Mouse (Mus musculus): ENCODE measurements at regions not wholly inside any gene's neighbourhood (a gene's known extent, or its start where the extent isn't known, plus 50 kb on each side); places are given as distances from the start of the nearest gene placed in this dataset.
"Not testable (repeated sequence)": the region's sequence is repeated elsewhere in the genome, so short reads cannot be mapped to it uniquely, and the experiment has no call there.

DNA sequence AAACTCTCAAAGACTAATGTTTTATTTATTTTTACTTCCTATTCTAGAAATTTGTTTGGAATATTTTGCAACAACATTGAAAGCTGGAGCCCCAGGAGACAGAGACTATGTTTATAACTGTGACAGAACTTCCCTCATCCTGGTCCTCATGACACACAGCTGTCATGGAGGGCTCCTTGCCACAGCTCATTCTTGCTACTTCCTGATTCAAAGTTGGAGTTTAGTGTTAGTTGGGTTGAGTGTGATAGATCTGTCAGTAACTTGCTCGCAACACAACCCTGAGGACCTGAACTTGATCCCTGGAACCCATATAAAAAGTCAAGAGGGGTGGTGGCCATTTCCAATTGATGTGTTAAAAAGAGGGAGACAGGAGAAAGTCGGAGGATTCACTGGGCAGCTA is 328.3 kb upstream of the Nox3 start:
- in situ Hi-C loops (cut with MboI; ENCODE audit: low pct_unique_long_range_greater_than_20kb in 1 of 2, low sequenced_read_pairs in 2 of 2, unreplicated experiment in 1 of 2) = no loop called here

DNA sequence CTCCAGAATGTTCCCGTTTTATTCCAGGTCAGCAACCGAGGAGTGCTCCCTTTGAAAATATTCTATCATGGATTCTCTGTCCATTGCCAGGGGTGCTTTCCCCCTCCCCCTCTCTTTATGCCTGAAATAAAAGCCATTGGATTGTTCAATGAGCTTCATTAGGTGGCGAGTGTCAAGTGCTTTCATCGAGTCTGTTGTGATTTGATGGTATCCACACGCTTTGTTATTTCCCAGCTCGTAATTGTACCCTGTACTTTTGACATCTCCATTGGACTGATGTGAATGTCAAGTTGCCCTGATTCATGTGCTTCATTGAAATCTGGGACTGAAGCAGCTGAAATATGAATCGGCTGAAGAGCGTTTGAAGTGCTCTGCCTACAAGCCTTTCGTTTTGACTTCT is 333.1 kb upstream of the Nox3 start:
- in situ Hi-C loops (cut with MboI; ENCODE audit: low pct_unique_long_range_greater_than_20kb in 1 of 2, low sequenced_read_pairs in 2 of 2, unreplicated experiment in 1 of 2) = no loop called here

DNA sequence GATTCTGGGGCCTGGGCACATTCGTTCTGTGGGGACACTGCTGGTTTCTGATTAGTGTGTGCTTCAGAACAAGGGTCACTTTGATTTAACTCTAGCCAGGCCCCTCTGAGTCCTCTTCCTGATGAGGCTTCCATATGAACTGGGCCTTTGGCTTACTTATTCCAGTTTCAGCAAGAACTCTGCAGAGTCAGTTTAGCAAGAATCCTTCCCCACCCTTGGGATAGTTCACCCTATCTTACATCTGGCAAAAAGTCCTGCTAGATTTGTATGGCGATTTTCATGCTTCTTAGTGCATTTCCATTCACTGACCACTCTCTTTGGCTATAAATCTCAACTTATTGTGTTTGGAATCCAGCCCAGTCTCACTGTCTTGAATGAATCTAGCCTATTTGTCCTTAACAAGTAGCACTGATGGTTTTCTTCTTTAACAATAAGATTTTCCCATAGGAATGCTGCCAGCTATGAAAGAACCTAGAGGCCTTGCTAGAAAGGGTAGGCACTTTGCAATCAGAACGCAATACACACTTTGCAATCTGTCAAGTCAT is 338.8 kb upstream of the Nox3 start:
- in situ Hi-C loops (cut with MboI; ENCODE audit: low pct_unique_long_range_greater_than_20kb in 1 of 2, low sequenced_read_pairs in 2 of 2, unreplicated experiment in 1 of 2) = no loop called here

DNA sequence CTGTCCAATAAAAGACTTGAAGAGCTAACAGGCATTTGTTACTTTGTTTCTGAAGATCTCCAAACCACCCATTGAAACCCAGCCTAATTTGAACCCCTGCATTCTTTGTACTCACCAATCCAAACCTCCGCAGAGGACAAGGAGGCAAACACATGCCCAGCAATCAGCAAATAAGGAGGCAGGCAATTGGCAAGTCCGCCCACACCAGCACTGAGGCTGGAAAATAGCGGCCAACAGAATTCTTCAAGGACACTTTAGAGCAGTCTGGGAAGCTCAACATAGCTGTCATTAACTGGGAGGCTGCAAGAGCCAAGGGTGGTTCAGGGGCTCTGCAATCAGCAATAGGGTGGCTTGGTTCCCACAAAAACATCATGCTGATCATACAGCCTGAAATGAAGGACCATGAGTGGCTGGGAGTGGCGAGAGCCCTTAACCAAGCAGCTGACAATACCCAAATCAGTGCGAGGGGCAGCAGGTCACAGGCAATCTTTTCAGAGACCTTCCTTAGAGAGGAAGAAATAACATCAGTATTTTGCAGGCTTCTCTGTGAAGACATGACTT is 344.1 kb upstream of the Nox3 start:
- in situ Hi-C loops (cut with MboI; ENCODE audit: low pct_unique_long_range_greater_than_20kb in 1 of 2, low sequenced_read_pairs in 2 of 2, unreplicated experiment in 1 of 2) = no loop called here

DNA sequence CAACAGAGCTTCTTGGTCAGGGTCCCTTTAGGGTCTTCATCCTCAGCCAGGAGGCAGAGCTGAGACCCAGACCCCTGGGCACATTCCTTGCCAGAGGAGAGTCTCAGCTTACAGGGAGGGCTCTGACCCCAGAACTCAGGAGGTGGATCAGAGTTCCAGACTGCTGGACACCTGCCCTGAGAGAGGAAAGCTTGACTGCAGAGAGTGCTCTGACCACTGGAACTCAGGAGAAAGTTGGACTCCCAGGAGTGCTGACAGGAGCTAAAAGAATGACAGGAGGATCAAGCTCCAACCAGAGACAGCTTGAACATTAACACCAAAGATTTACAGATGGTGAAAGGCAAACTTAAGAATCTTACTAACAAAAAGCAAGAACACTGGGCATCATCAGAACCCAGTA is 364.1 kb upstream of the Nox3 start:
- in situ Hi-C loops (cut with MboI; ENCODE audit: low pct_unique_long_range_greater_than_20kb in 1 of 2, low sequenced_read_pairs in 2 of 2, unreplicated experiment in 1 of 2) = not testable (repeated sequence)

DNA sequence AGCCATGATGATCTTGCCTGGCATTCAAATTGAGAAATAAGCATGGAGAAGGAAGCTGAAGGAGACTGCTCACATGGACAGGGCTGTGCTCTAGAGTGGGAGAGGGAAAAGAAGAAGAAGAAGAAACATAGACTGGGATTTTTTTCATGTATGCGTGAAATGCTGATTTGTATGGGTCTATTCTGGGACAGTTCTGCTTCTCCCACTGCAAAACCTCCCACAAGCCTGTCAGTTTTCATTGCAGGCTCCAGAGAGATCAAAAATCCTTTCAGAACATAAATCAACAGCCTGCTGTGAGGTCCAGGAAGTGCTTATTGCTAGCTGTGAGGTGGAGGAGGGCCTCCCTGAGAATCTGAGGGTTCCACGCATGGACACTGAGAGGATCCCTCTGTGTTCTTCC is 377.3 kb upstream of the Nox3 start:
- in situ Hi-C loops (cut with MboI; ENCODE audit: low pct_unique_long_range_greater_than_20kb in 1 of 2, low sequenced_read_pairs in 2 of 2, unreplicated experiment in 1 of 2) = no loop called here

DNA sequence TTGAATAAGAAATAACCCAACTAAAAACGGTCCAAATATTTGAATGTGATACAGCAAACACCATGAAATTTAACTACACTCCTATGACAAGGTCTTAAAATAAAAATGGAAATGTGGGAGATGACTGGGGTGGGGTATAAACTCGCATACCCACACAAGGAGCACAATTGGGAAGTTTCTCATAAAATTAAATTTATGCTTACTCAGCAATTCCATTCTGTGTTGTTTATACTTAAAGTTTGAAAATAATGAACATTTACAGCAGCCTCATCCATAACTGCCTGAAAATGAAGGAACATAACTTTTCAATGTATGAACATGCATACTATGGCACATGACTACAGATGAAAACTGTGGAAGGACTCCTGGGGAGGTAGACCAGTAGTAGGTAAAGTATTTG is 384.5 kb upstream of the Nox3 start:
- in situ Hi-C loops (cut with MboI; ENCODE audit: low pct_unique_long_range_greater_than_20kb in 1 of 2, low sequenced_read_pairs in 2 of 2, unreplicated experiment in 1 of 2) = no loop called here

DNA sequence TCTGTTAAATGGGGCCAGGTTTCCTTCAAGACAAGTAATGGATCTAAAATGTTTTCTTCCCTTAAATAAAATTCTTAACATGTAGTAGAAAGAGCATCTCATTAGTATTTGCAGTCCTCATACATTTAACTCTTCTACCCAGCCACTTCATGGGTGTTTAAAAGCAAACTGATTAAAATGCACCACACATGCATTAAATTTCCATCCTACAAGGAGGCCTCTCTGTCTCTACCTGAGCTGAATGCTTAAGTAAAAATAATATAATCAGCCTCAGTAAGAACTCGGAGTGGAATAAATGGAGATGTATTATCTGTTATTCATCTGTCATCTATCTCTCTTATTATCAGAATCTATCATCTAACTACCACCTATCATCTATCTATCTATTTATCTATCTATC is 398.6 kb upstream of the Nox3 start:
- in situ Hi-C loops (cut with MboI; ENCODE audit: low pct_unique_long_range_greater_than_20kb in 1 of 2, low sequenced_read_pairs in 2 of 2, unreplicated experiment in 1 of 2) = no loop called here

DNA sequence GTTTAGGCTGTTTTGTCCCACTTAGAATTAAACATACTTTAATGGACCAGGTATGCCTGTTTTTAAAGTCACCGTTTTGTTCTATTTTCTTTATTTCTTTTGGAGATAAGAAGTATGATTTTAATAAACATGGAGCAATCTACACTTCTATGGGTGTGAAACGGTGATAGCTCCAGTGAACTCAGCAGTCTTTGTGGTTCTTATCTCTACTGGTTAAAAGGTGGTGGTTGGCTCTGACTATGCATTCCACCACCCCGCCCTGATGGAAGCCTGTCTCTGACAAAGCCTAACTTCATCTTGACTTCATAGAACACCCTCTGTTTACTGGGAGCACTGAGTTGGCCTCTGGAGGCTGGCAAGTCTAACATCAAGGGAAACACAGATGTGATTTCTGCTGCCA is 407.3 kb upstream of the Nox3 start:
- in situ Hi-C loops (cut with MboI; ENCODE audit: low pct_unique_long_range_greater_than_20kb in 1 of 2, low sequenced_read_pairs in 2 of 2, unreplicated experiment in 1 of 2) = loop anchor here in 1 of 2 experiments (25.0 kb wide), 1 partner anchor 516 kb away; no protein-coding TSS in a partner anchor

DNA sequence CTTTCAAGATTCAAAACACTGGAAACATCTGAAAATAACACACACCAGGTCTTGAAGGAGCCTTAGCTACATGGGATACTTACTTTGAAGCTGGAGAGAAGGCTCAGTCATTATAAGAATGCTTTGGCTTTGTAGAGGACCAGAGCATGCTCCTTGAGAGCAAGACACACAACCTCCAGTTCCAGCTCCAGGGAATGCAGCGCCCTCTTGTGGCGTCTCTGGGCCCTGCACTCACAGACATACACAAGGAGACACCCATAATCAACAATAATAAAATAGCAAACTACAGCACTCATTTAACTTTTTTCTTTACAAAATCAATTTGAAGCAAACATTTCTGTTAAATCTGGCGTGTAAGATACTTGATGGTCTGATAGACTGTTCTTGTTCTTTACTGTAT is 413.2 kb upstream of the Nox3 start:
- in situ Hi-C loops (cut with MboI; ENCODE audit: low pct_unique_long_range_greater_than_20kb in 1 of 2, low sequenced_read_pairs in 2 of 2, unreplicated experiment in 1 of 2) = loop anchor here in 1 of 2 experiments (25.0 kb wide), 1 partner anchor 522 kb away; no protein-coding TSS in a partner anchor

DNA sequence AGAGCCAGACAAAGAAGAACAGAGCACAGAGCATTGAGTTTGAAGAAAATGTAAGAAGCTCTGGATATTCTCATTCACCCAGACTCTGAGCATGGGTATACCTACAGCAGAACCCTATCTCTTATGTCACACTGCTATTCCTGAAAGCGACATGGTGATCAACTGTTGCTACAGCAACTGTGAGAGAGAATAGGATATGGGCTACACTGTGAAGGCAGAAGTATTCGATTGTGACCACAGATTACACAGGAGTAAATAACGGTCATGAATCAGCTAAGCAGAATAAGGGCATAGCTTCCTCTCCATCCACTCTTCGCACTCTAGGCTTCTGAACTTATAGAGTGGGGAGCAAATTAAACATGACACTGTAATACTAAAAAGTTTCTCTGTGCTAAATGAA is 417.0 kb upstream of the Nox3 start:
- in situ Hi-C loops (cut with MboI; ENCODE audit: low pct_unique_long_range_greater_than_20kb in 1 of 2, low sequenced_read_pairs in 2 of 2, unreplicated experiment in 1 of 2) = loop anchor here in 1 of 2 experiments (25.0 kb wide), 1 partner anchor 526 kb away; no protein-coding TSS in a partner anchor

DNA sequence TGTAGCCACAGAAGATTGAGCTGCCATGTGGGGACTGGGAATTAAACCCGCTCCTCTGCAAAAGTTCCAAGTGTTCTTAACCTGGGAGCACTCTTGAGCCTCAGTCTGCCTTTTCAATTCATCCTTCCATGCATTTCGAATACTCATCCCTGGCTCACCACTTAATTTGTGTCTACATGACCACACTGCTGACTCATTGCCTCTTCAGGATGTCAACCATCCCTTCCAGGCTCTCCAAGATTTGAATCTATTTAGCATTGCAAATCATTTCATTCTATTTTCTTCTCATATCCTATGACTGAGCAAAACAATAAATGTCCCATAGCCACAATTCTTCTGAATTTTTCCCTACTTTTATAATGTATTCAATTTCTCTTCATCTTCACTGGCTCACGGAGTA is 420.4 kb upstream of the Nox3 start:
- in situ Hi-C loops (cut with MboI; ENCODE audit: low pct_unique_long_range_greater_than_20kb in 1 of 2, low sequenced_read_pairs in 2 of 2, unreplicated experiment in 1 of 2) = loop anchor here in 1 of 2 experiments (25.0 kb wide), 1 partner anchor 529 kb away; no protein-coding TSS in a partner anchor

DNA sequence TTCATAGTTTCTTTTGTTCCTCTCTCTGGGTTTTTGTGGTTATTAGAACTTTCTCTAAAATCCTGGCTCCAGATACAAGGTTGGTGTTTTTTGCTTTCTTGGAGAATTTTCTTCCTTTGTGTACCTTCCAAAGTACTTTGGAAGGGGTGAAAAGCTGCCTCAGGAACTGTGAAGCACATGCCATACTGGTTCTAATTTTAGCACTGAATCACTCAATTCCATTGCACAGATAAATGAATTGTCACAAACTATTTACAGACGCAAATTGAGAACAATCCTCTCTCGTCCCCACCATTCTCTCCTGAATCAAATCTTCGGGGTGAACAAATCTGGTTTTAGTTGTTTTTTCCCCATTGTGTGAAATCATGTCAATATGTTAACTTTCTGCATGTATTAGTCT is 437.6 kb upstream of the Nox3 start:
- in situ Hi-C loops (cut with MboI; ENCODE audit: low pct_unique_long_range_greater_than_20kb in 1 of 2, low sequenced_read_pairs in 2 of 2, unreplicated experiment in 1 of 2) = no loop called here

DNA sequence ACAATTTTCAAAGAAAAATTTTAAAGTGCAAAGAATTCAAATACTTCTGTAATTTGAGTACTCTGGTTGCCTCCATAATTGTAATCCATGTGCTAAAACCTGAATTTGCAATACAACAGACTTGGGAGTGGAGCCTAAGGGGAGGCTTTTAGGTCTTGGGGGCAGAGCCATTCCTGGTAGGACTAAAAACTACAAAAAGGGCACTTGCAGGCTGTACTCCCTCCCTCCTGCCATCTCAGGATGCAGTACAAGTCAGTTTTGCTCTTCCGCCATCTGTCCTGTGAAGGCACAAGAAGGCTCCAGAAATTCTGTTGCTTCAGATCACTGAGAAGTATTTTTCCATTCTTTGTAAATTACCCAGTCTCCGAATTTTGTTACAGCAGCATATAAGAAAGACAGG is 467.4 kb upstream of the Nox3 start:
- in situ Hi-C loops (cut with MboI; ENCODE audit: low pct_unique_long_range_greater_than_20kb in 1 of 2, low sequenced_read_pairs in 2 of 2, unreplicated experiment in 1 of 2) = no loop called here

DNA sequence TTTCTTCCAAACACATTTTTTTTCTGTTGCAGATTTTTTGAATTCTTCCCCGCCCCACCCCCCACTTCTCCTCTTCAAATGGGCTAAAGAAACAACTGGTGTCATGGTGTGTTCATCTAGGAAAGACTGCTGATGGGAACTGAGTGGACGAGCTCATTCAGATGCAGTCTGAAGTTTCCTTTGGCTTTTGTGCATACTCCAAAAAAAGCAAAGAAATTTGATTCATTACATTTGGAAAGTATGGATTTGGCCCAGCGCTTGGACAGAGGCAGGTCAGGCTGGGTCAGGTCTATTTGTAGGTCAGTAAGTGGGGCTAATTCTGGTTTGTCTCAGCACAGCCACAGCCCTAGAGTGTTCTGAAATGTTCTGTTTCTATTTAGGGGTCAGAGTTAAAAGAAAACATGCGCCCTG is 477.9 kb upstream of the Nox3 start:
- in situ Hi-C loops (cut with MboI; ENCODE audit: low pct_unique_long_range_greater_than_20kb in 1 of 2, low sequenced_read_pairs in 2 of 2, unreplicated experiment in 1 of 2) = no loop called here

DNA sequence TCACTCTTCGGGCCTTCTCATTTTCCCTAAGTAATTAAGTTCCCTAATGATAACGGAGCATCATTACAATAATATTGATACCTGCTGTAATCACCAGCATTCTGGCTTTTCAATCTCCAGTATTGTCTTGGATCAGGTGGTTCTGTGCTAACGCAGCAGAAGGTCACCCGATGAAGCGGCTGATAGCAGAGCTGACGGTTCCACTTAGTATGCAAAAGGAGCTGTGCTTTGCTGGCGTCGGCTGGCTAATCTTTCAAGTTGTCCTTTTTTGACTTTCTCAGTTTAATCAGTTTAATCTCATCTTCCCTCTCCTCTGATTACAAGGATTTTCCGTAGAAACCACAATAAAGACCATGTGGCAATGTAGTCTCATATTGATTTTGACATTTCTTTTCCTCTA is 478.9 kb upstream of the Nox3 start:
- in situ Hi-C loops (cut with MboI; ENCODE audit: low pct_unique_long_range_greater_than_20kb in 1 of 2, low sequenced_read_pairs in 2 of 2, unreplicated experiment in 1 of 2) = no loop called here

DNA sequence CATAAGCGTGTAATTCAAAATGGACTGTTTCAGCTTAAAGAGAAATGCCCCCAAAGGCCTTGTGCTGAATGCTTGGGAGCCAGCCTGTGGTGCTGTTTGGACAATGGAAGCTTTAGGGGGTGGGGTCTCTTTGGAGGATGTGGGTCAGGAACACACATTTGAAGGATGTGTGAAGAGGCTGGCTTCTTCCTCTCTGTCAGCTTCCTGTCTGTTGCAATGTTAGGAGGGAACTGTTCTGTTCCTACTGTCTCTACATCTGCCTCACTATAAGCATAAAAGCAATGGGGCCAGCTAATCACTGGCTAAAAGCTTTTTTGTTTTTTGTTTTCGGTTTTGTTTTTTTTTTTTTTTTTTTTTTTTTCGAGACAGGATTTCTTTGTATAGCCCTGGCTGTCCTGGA is 480.5 kb upstream of the Nox3 start:
- in situ Hi-C loops (cut with MboI; ENCODE audit: low pct_unique_long_range_greater_than_20kb in 1 of 2, low sequenced_read_pairs in 2 of 2, unreplicated experiment in 1 of 2) = no loop called here

DNA sequence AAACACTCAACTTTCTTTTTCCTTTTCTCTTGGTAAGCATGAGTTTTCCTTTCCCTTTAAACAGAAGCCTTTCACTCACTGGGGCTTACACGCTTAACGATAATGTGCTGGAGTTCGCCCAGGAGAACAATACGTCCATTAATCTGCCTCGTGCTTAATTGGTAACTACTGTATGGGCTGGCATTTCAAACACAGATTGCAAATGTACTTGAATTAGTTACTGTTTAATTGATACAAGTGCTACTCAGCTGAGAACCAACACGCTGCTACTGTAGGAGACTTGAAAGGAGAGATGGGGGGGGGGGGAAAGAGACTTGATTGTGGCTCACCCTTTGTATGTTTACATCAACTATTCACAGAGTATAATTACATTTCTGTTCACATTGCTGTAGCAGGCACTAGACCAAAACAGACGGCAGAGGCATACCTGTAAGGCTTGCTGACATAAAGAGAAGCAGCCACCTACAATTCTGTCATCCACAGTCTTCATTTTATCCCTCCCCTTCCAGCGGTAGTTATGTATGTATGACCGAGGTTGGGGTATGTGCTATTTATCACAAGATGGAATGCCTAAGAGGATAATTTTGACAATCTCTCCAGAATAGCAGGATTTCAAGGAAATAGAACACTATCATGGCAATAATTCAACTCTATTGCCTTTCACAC is 481.6 kb upstream of the Nox3 start:
- in situ Hi-C loops (cut with MboI; ENCODE audit: low pct_unique_long_range_greater_than_20kb in 1 of 2, low sequenced_read_pairs in 2 of 2, unreplicated experiment in 1 of 2) = no loop called here

DNA sequence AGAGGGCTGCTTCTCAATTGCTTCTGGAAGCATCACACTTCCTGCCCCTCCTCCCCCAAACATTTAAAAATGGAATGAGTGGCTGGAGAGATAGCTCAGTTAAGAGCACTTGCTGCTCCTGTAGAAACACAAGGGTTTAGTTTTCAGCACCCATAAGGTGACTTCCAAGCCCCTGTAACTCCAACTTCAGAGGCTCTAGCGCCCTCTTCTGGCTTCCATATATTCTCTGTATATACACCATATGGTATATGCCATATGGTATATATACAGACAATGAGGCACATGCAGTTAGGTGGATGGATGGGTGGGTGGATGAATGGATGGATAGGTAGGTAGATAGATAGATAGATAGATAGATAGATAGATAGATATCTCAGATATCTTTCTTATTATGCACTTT is 483.2 kb upstream of the Nox3 start:
- in situ Hi-C loops (cut with MboI; ENCODE audit: low pct_unique_long_range_greater_than_20kb in 1 of 2, low sequenced_read_pairs in 2 of 2, unreplicated experiment in 1 of 2) = no loop called here

DNA sequence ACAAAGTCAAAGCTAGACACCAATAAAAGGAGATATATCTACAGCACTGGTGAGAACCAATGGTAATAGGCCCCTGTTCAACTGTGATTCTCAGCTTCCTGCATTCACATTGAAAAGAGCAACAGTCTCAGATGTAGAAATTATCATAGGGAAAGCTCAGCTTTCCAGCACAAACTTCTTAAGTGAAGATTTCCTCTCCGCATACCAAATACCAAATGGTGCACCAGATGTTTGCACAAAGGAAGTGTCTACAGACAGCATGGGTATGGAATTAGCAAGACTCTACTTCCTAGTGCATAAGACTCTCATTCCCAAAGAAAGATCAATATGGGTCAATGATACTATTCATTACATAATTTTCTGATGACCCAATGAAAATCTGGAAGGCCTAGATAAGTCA is 486.0 kb upstream of the Nox3 start:
- in situ Hi-C loops (cut with MboI; ENCODE audit: low pct_unique_long_range_greater_than_20kb in 1 of 2, low sequenced_read_pairs in 2 of 2, unreplicated experiment in 1 of 2) = no loop called here

All from mouse embryonic stem cell (cell line).